Mouse (Mus musculus): ENCODE results near the gene Gtf2a1l. TPM values are rescaled to one million over a fixed set of nuclear protein-coding genes. Genes with fewer than 3 reads are reported as not detected.

Gtf2a1l gene
- total RNA-seq (2014; fragmentation: Nextera tagmentation) (not detected in 2 replicates), total RNA-seq (2017) (not detected in 2 replicates)

DNA sequence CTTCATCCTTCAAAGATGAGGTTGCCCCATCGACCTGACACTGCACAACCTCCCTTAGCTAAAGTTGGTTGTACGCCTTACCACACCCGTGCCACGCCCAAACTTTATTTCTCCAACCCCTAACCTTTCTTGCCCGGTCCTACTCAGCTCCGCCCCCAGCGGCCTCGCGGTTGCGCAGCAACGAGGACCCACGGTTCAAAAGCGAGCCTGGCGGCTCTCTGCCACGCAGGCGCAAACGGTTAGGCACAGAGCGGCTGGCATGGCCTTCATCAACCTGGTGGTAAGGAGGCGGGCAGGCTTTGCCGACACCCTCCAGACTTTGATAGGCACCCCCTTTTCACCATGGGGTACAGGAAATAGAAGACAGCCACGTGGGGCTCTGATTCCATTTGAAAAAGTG, at the start of gene Gtf2a1l:
Gene Gtf2a1l (plus strand): TSS at position 209 of the 400 bp plus-strand sequence.
- peak; percentile 84 for ATAC-seq (replicated peaks; ENCODE audit: low FRiP score, low TSS enrichment, poor library complexity, severe bottlenecking)

DNA sequence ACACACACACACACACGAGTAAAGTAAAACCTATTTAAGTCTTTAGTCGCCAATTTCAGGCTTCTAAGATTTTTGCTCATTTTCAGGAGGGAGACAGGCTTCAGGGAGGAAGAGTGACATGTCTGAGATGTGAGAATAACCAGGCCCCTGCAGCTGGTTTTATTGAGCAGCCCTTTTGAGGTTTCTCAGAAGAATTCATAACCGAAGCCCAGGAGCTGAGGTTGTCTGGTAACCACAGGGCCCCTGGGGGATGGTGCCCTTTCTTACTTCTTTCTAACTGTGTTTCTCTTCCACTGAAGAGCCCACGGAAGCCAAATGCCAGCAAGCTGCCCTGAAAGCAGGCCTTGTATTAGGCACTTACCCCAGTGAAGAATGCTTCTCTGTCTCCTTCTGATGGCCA, 47.5 kb upstream of the Gtf2a1l start:
- no peak for ATAC-seq (replicated peaks; ENCODE audit: low FRiP score, low TSS enrichment, poor library complexity, severe bottlenecking)

DNA sequence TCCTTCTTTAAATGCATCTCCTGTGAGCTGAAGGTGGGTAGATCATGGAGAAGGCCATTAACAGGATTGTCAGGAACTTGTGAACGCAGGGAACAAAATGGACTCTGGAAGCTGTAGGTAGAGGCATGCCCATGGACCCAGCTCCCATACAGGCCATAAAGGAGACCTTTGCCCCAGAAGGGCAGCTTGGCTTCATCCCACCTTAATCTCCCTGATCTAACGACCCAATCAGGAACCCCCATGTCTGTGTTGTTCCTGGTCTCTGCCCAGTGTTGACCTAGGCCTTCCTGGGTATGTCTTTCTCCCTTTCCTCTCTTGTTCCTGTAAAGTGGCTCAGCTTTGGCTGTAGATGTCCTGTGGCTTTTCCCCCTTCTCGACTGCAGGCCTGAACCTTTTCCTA, 47.1 kb upstream of the Gtf2a1l start:
- no peak for ATAC-seq (replicated peaks; ENCODE audit: low FRiP score, low TSS enrichment, poor library complexity, severe bottlenecking)

DNA sequence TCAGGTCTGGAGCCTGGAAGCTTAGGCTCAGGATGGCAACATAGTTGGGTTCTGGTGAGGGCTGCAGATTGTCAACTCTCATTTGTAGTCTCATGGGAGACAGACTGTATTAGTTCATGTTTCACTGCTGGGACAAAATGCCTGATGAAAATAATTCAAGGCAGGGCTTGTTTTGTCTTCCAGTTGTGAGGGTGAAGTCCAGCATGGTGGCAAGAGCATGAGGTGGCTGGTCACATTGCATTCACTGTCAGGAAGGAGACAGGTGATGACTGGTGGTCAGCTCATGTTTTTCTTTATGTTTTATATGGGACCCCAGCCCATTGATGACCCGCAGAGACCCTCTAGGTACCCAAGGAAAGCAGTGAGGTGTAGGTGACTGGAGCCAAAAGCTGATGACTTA, 45.7 kb upstream of the Gtf2a1l start:
- ATAC-seq (replicated peaks; ENCODE audit: low FRiP score, low TSS enrichment, poor library complexity, severe bottlenecking), result no peak

DNA sequence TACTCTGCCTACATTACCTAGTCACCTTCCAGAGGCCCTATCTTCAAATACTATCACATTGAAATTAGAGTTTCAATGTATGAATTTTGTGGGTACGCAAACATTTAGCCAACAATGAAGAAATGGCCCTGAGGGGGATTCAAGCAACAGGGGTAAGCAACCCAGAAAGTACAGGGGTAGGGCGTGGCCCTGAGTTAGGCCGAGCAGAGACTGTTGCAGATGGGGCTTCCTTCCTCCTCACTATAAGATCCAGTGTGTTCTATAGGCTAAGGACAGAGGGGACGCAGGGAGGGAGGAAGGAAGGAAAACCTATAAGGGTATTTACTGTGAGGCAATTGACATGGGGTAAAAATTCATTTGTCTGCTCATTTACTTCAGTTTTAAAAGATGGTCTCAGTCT, 44.1 kb upstream of the Gtf2a1l start:
- ATAC-seq (replicated peaks; ENCODE audit: low FRiP score, low TSS enrichment, poor library complexity, severe bottlenecking), result no peak

DNA sequence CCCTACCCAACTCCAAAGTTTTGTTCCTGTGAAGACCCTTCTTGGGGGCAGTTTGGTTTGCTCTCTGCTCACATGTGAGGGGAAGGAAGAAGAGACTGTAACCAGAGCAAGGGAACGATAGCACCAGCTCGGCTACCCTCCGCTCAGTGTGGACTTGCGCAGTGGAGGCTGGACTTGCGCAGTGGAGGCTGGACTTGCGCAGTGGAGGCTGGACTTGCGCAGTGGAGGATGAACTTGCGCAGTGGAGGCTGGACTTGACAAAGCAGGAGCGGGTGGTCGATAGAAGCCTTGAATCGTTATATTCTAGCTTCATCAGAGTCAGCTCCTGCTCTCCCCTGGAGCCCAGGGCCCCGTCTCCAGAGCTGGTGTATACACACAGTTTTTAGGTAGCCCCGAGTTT, 43.1 kb upstream of the Gtf2a1l start:
- no peak for ATAC-seq (replicated peaks; ENCODE audit: low FRiP score, low TSS enrichment, poor library complexity, severe bottlenecking)

DNA sequence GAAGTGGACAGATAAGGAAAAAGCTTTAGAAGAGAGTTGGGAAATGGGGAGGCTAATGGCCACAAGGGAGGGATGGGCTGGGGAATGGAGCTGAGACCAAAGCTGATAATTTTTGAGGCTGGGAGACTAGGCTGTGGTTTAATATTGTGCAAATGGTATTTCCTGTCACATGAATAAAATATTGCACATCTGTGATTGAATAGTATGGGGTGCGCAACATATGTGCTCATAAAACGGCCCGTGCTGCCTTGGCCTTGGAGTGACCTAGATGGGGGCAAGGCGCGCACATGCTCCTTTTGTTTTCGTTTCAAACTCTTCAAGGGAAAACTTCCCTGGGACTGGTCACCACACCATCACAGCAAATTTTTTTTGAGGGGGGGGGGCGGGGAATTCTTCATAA, 42.5 kb upstream of the Gtf2a1l start:
- no peak for ATAC-seq (replicated peaks; ENCODE audit: low FRiP score, low TSS enrichment, poor library complexity, severe bottlenecking)

DNA sequence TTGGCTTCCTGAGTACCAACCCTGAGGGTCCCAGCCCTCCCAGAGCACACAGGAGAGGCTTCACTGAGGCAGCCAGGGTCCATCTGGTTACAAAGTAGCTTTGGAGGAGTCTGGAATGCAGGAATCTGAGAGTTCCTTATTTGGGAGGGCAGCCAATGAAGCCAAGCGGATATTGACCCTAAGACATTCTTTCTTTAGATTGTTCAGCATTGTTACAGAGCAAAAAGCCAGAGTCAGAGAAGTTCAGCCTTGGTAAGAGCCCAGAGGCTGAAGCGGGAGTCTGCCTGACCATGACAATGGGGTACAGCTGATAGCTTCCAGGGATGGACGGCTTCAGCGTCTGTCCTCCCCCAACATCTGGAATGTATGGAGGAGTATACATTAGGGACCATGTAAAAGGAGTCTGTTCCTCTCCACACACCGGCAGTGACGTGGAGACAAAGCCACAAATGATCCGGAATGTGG, 42.1 kb upstream of the Gtf2a1l start:
- ATAC-seq (replicated peaks; ENCODE audit: low FRiP score, low TSS enrichment, poor library complexity, severe bottlenecking), result no peak

DNA sequence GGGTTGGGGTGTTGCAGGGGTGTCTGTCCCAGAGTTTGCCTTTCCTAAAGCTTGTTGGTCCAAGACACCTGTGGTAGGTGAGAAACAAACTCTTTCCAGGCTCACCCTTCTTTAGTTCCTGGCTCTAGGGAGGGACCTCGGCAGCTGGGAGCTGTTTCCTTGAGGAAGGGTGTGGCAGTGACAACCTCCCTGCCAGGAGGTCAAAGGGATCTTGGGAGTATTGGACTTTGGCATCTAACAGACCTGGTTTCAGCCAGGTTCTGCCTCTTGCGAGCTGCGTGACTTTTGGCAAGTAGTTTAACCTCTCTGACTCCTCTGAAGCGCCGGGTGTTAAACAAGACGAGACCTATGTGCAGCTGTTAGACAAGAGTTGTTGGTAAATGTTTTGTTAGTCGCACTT, 41.3 kb upstream of the Gtf2a1l start:
- ATAC-seq (replicated peaks; ENCODE audit: low FRiP score, low TSS enrichment, poor library complexity, severe bottlenecking), result no peak

DNA sequence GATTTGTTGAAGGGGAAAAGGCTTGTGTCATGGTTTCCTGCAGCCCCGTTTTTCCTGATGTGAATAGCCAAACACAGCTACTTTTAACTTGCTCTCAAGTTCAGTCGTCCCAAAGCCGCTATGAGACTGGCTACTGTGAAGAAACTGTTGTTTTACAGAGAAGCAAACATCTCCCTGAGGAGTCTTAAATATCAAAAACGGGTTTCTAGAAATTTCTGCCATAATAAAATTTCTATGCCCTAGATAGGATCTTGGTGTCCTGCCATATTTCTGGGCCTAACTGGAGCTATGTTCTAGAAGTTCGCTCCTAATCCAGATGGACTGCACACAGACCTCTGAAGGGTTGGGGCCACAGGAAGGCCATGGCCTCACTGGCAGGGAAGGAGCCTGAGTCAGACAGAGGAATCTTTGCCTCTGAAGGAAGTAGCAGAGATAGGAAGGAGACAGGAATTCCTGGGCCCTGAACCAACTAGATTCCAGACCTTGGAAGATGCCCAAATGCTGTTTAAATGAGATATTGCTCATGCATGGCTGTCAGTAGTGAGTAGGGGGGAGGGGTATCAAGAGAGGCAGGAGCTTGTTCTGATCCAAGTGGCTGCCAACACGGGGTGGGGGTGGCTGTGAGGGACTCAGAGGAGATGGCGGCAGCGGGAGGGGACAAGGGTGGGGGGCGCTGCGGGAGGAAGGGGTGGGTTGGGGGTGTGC, 39.6 kb upstream of the Gtf2a1l start:
- ATAC-seq (replicated peaks; ENCODE audit: low FRiP score, low TSS enrichment, poor library complexity, severe bottlenecking), result no peak

DNA sequence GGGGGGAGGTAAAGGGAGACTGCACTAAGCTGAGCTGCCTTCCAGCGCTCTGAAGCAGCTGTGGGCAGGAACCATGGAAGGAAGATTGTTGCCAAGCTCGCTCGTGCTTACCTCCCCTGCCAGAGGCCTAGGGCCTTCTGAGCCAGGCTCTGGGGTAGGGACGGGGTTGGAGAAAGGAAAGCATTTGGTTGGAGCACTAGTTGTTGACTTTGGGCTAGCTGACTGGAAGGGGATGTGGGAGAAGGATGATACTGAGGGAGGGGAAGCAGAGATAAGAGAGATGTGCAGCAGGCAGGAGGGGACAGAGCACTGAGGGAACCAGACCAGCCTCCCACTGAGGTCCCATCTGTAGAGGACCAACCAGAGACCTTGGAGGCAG, 39.1 kb upstream of the Gtf2a1l start:
- no peak for ATAC-seq (replicated peaks; ENCODE audit: low FRiP score, low TSS enrichment, poor library complexity, severe bottlenecking)

DNA sequence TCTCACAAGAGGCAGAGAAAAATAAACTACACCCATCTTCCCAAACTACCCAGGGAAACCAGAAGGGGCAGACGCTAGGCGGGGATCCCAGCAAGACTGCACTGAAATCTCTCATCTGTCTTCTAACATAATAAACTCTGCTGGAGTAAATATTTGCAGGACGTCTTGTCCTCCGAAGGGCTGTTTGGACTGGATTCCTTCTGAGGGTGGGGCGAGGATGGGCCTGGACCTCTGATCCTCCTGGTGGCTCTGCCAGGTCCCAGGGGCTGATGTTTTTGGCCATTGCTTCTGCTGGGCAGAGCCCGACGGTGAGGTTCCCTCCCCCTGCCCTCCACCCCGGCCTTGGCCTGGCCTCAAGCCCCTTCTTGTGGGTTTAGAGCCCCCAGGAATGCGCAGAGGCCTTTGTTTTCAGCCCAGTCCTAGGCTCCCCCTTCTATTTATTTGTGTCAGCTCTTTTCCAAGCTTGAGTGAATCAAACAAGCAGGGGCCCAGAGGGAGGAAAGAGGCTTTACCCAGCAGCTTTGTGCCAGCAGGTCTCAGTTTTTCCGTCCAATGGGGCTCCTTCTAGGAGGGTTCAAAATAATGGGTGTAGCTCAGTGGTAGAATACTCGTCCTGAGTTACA, 38.4 kb upstream of the Gtf2a1l start:
- ATAC-seq (replicated peaks; ENCODE audit: low FRiP score, low TSS enrichment, poor library complexity, severe bottlenecking), result no peak

DNA sequence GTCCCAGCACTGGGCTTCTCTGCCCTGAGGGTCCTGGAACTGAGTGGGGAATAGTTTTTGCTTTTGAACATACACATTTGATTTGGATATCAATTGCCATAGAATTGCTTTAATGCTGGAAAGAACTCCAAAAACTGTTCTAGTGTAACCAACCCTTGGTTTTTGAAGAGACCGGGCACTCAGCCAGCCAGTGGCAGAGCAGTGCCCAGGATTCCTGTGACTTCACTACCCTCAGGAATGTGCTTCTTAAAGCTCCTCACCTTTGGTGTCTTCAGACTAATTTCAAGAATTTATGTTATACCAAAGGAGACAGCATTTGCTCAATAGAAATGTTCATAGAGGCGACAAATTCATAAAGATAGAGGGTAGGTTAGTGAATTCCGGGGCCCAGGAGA, 37.9 kb upstream of the Gtf2a1l start:
- ATAC-seq (replicated peaks; ENCODE audit: low FRiP score, low TSS enrichment, poor library complexity, severe bottlenecking), result no peak

DNA sequence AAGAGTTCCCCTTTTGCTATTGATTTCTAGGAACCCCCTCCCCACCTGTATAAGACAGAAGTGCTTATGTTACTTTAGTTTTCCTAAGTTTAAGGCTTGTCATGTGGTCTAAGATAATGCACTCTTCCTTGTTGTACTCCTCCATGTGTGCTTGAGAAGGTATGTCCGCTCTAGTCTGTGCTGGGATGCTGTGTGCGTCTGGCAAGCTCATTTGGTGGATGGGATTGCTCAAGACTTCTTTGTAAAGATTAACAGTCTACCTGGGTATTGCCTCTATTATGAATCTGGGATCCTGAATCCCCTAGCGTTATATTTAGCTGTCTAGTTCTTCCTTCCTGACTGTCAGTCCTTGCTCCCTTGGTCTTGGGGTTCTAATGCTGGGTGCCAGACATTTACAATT, 35.8 kb upstream of the Gtf2a1l start:
- ATAC-seq (replicated peaks; ENCODE audit: low FRiP score, low TSS enrichment, poor library complexity, severe bottlenecking), result no peak

DNA sequence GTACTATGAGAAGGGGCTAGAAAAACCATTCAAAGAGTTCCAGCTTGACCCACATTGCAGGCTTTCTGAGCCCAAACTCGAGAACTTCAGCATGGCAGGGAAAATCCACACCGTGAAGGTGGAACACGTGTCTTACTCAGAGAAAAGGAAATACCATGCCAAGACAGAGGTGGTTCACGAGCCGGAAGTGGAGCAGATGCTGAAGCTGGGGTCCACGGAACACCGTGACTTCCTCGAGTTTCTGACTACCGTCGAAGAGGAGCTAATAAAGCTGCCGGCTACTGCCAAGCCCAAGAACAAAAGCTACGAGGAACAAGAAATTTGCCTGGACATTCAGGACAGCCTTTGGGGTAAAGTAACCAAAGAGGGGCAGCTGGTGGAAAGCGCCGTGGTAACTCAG, 32.4 kb upstream of the Gtf2a1l start:
- ATAC-seq (replicated peaks; ENCODE audit: low FRiP score, low TSS enrichment, poor library complexity, severe bottlenecking), result no peak

DNA sequence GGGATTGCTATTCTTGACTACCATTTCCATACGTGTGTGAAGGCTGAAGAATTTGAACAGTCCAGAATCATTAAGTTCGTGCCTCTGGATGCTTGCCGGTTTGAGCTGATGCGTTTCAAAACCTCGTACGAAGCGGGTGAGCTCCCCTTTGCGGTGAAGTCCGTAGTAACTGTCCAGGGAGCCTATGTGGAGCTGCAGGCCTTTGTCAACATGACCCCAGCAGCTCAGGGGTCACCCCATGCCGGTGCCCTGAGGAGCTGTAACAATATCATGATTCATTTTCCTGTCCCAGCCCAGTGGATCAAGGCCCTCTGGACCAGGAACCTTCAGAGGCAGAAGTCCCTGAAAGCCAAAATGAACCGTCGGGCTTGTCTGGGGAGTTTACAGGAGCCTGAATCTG, 31.9 kb upstream of the Gtf2a1l start:
- no peak for ATAC-seq (replicated peaks; ENCODE audit: low FRiP score, low TSS enrichment, poor library complexity, severe bottlenecking)

DNA sequence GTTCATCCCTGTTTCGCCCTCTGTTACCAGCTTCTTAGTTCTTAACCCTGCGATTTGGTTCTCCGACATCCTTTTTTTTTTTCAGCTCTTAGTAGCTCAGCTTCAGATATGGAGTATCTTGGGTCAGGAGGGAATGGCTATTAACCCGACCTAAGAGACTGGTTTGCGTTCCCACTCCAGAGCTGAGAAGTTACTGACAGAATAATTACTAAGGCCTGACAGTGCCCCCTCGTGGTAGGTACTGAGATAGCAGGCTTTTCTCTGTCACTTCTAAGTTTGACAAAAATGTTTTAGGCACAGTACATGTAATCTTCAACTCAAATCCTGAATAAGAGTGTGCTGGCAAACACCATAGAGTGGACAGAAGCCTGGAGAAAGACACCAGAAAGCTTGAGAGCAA, 27.4 kb upstream of the Gtf2a1l start:
- ATAC-seq (replicated peaks; ENCODE audit: low FRiP score, low TSS enrichment, poor library complexity, severe bottlenecking), result peak; percentile 79

DNA sequence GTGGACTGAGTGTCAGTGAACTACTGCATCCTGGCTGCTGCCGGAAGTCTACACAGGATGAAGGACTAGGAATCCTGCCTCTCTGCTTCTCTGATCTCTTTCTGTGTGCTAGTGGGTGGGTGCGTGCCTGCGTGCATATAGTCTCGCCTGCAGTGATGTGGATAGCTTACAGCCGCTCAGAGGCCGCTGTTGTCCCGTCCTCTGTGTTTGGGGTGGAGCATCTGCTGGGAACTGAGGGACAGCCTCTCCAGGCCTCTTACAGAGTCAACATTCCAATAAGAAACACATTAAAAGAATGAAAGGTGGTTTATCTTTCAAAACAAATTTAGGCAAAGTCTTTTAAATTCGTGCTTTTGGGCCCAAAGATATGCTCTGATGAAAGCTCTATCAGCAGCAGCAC, 26.6 kb upstream of the Gtf2a1l start:
- no peak for ATAC-seq (replicated peaks; ENCODE audit: low FRiP score, low TSS enrichment, poor library complexity, severe bottlenecking)

DNA sequence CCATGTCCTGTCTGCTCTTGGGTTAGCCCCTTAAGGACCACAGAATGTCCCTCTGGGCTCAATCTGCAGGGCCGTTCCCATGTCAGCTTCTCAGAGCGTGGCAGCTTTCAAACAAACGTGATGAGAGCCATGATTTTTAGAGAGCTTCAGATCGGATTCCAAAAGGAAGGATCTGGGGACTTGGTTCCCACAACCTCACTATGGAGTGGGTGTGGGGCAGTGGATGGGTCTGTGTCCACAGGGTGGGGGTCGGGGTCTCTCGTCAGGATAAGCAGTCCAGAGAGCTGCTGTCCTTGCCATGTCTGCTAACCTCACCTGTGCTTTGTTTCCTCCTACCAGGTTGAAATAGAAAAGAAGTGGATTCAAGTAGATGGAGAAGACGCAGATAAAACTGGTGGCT, 23.6 kb upstream of the Gtf2a1l start:
- ATAC-seq (replicated peaks; ENCODE audit: low FRiP score, low TSS enrichment, poor library complexity, severe bottlenecking), result no peak

DNA sequence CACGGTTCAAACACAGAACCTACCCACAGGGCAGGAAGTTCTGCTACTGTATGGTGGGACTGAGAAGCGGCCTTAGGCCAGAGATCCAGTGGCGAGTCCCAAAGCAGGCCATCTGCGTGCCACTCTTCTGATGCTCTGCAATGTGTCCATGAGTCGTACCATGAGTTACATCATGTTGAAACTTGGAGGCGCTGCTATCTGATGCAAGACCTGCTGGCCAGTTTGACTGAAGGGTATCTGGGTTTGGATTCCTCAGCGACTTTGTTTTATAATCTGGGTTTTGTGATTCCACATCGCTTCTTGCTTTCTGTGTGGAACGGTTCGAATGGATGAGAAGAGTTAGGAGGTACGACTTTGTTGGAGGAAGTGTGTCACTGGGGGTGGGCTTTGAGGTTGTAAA, 23.2 kb upstream of the Gtf2a1l start:
- ATAC-seq (replicated peaks; ENCODE audit: low FRiP score, low TSS enrichment, poor library complexity, severe bottlenecking), result no peak

DNA sequence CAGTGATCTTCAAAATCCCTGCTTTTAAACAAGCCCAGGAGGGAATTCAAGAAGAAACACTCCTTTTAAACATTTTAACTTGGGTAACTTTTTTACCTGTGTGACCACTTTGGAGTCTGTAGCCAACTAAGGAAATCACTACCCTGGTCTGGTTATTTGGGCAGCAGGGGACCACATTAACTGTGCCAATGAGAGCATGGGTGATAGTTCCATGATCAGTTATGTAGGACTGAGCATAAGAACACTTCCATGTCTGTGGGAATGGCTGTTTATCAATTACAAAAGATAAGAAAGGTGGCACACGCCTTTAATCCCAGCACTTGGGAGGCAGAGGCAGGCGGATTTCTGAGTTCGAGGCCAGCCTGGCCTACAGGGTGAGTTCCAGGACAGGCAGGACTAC, 21.3 kb upstream of the Gtf2a1l start:
- no peak for ATAC-seq (replicated peaks; ENCODE audit: low FRiP score, low TSS enrichment, poor library complexity, severe bottlenecking)

Measured in megakaryocyte-erythroid progenitor cell, adult 5-6 weeks (primary cell).